Mouse (Mus musculus) thymus, postnatal 25 days (tissue): ENCODE measurements around the gene Rps6kc1.

Source experiments
- DNase-seq: peaks from one replicate; pipeline ENCODE4 v3.0.0; 2022

Gene Rps6kc1

DNA sequence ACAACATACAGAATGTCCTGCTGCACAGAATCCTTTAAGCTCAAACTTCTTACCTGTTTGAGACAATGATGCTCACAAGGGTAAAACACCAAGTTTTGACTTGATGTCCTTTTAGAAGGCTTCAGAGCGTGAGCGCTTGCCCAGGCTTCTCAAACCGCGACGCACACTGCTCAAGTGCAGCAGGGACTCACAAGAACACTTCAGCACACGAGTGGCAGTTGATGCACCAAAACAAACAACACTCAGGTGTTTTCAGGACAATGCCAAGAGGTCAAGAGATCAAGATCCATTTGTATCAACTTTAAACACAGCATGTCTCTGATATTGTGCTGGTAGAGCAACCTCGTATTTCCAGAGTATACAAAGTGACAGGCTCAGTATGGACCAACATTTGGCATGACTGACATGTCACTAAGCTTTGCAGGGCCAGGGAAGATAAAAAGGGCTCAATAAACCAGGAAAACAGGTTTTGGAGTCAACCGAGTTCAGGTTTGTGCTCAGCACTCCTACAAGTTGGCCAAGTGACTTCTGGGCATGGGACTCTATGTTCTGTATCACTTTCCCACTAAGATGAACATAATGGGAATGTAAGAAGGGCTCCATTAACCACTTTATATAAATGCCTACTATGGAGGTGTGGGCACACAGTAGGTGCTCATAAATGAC lies 78.5 kb downstream of the Rps6kc1 start:
- no peak for DNase-seq

DNA sequence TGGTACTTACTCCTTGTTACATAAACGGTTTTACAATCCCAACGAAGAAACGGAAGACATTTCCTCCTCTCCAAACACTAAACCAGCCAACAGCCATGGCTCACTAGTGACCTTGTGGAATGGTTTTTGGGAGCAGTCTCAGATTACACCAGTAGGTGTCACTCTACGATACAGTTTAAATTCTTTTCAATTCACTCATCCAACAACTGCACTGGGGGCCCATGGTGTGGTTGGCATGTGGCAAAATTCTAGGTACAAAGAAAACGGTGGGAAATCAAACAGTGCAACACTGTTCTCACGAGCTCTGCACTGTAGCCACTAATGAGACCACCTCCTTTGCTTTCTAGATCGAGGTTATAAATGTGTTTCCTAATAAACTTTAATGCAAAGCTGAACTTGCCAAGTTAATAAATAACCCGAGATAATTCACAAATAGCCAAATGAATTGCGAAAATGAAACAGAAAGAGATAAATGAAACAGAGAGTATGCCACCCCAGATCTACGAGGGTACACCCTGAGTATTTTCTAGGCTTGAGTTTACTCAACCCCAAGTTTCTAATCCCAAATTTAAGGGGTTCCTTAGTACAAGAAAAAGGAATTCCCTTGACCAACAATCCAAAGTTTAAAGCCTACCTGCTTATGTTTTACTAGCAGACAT lies 79.6 kb downstream of the Rps6kc1 start:
- peak; percentile 22 for DNase-seq

DNA sequence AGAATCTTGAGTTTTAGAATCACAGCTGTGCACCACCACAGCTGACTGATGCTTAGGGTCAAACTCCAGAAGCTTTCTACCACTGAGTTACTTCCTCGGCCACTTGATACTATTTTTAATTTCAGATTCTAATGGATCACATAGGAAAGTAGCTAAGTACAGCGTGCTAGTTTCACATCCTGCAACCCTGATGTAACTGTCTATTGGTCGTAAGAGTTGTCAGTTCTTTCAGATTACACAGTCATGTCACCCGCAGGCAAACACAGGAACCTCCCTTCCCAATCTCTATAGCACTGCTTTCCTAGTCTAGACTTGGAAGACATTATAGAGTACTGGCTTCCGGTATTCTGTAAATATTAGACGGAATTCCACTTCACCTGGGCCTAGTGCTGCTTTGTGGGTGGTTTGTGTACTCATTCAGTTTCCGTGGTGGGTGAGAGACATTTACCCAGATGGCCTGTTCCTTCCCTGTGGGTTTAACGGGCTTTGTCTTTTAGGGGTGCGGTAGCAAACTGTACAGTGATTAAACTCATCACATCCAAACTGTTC lies 85.0 kb downstream of the Rps6kc1 start:
- DNase-seq = no peak

- DNase-seq = no peak
Observed at GRCm38 (mm10) chr1:190823745-190824144, 87.8 kb downstream of the Rps6kc1 start.

- no peak for DNase-seq
Observed at GRCm38 (mm10) chr1:190816141-190816540, 95.4 kb downstream of the Rps6kc1 start.

DNA sequence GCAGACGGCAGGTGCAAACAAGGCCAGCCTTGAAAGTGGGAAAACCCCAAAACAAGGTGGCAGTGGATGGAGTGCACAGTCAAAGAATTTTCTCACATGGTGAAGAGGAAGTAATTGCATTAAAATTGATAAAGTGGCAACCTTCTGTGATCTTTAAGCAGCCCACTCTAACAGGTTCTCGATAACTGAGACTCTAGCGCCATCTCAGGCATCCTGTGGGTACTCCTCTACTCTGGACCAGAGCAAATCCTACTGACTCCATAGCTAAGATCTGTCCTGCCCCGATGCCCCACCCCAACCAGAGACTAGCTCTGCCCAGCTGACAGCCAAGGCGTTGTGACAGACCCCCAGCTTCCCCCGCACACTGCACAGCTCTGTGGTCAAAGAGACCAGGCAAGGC lies 101.2 kb downstream of the Rps6kc1 start:
- DNase-seq = no peak

GRCm38 (mm10) chr1:190808766-190809221 lies 102.8 kb downstream of the Rps6kc1 start:
- DNase-seq = no peak

GRCm38 (mm10) chr1:190806817-190807216 lies 104.8 kb downstream of the Rps6kc1 start:
- no peak for DNase-seq

- DNase-seq = no peak
Observed at GRCm38 (mm10) chr1:190798668-190799067, 112.9 kb downstream of the Rps6kc1 start.

DNA sequence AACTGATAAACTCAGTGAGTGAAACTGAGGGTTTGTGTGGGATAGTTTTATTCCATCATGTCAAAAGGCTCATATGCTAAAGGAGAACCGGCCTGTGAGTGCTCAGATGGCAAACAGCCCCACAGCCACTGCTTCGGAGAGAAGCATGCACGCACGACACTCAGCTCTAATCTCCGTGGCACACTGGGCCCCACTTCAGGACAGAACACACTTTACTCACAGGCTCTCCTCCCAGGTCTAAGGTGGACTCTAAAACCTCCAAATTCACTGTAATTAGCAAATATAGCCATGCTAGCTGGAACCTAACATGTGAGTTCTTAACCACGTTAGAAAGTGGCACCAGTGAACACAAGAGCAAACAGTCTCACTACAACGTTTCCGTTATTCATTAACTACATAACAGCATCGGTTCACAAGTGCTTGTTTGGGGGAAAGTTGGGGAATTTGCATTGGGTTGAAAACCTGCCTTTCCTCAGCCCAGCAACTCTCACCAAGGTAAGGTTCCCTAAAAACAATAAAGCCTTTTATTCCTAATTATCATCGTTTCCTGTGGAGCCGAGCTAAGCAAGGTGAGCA lies 114.0 kb downstream of the Rps6kc1 start:
- no peak for DNase-seq

DNA sequence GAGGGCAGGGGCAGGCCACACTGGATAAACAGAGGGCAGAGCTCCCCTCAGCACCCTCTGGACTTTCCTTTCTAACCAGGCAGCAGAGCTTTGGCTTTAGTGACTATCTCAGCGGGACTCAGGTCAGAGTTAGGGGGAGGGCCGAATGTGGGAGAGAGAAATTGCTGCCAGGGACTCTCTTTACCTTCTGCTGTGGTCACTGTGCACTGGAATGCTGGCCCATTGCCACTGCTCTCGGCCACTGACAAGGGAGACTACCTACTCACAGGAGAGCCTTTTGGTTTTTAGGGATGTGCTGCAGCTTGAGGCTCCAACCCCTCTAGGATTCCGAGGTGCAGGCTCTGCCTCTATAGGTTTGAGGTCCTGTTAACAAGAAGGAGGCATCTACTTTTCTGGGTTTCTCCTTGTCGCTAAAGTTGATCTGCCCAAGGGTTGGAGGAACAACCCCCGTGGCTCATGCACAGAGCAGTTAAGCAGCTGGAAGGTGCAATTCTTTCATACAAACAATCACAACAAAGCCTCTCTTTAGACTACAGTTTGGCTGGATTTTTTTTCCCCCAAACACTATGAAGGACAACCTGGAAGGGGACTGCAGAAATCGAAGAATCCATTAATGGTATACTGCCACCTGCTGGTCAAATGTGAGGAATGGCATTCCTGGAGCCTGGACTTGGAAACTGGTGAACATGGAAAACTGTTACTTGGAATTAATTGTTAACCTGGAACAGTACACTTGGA lies 114.7 kb downstream of the Rps6kc1 start:
- DNase-seq = peak; percentile 6

DNA sequence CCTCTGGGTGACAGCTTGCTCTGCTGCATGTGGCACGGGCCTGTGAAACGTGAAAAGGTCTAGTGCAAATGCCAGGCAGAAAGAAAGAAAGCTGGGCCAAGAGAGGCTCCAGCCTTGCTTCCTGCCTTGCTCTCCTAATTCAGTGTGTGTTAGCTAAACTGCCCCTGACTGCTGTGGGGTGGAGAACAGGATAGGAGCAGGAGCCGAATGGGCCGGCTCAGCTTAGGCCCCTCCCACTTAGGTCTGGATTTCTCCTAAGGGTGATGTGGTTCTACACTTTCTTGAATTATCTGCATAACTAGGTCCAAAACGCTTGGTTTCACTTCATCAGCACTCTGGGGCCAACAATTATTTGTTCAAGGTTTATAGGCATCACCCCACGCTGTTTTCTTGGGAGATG lies 119.9 kb downstream of the Rps6kc1 start:
- DNase-seq = no peak

DNA sequence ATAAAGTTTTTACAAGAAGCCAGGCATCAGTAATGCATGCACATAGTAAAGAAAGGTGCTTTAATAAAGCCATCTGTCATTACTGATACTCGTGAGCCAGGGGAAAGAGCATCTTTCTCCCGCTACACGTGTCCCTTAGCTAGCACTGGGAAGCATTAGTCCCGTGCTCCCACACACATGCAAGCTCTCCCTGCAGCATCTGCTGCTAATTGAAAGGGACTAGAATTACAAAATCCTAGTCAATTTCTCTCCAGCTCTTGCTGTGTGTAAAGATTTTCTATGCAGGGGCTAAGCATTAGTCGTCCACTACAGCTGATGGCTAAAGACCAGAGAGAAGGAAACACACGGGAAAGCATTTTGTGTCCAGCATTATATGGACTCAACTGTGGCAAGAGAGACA lies 120.8 kb downstream of the Rps6kc1 start:
- no peak for DNase-seq

DNA sequence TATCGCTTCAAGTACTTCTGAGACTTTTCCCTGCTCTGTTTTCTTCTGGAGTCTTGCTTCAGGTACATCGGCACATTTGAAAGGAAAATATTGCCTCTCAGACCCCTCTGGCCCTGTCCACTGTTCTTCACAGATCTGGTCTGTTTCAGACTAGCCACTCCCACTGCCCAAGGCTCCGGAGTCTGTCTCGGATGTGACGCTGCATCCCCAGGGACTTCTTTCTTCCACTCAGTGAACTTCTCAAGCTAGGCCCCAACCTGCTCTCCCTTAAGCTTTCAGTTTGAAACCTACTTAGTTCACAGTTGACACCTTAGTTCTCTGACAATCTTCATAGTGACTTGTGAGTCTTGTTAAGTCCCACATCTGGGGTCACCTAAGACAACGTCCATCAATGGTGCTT lies 133.9 kb downstream of the Rps6kc1 start:
- no peak for DNase-seq

- DNase-seq = no peak
Observed at GRCm38 (mm10) chr1:190776260-190776659, 135.3 kb downstream of the Rps6kc1 start.

GRCm38 (mm10) chr1:190772088-190772885 lies 139.3 kb downstream of the Rps6kc1 start:
- DNase-seq = peak; percentile 7

- DNase-seq = no peak
Observed at GRCm38 (mm10) chr1:190769748-190770147, 141.8 kb downstream of the Rps6kc1 start.

DNA sequence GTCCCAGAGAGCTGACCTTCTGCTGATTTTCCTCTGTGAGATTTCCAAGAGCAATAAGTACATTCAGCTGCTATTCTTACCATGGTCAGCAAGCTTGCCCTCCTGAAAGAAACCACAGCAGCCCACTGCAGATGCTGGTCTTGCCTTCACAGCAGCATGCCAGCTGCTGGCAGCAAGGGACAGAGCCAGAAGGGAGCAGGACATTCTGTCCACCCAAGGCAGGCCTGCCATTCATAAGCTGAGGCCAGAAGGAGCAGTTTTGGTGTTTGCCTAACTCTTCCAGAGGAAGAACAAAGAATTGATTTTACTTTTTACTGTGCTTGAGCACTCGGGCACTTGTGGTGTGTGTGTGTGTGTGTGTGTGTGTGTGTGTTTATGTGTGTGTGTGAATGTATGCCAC lies 143.3 kb downstream of the Rps6kc1 start:
- DNase-seq = no peak

DNA sequence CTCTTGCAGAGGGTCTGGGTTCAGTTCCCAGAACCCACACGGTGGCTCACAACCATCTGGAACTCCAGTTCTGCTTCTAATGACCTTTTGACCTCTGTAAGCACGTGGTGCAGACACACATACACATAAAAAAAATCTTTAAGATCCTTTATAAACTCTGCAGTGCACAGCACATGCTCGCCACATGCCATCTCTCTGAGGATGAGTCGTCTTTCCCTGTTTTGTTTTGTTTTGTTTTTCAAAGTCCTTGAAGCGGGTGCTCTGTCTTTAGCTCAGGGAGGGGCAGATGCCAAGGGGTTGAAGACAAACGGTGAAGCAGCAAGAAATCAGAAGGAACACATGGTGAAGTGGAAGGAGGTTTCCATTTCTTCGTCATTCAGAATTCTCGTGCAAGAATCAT lies 143.9 kb downstream of the Rps6kc1 start:
- DNase-seq = no peak

DNA sequence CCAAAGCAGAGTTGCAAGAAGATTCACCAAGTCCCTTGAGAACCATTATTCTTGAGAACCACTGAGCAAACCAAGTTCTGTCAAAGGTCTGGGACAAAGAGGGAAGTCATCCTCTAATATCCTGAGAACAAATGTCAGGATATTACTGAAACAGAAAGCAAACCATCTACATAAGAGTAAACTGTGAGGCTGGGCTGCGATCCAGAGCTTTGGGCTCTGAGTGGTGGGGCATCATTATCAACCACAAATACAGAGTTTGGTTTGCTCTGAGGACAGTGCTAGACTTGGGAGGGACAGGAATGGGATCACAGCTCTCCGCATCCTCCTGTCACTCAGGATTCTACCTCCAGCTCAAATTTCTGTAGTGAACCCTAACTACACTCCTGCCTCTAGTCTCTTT lies 144.8 kb downstream of the Rps6kc1 start:
- DNase-seq = no peak

- DNase-seq = no peak
Observed at GRCm38 (mm10) chr1:190763756-190764155, 147.8 kb downstream of the Rps6kc1 start.

DNA sequence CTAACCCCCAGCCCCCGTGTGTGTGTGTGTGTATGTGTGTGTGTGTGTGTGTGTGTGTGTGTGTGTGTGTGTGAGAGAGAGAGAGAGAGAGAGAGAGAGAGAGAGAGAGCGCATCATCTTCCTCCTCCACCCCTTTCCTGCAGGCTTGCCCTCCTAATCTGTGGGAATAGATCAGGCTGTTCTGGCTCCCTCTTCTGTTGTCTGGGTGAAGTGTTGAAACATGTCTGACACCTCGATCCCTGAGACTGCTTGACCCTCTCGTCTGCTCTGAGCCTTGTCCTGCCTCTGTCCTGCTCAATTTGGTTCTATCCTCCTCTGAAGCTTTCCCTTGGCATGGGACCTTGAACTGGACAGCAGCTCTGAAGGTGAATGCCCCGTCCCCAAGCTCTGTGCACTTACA lies 149.8 kb downstream of the Rps6kc1 start:
- no peak for DNase-seq

GRCm38 (mm10) chr1:190757899-190758298 lies 153.7 kb downstream of the Rps6kc1 start:
- DNase-seq = no peak
